ENCODE assay signal across 19 mouse cellular contexts in the genomic region with DNA sequence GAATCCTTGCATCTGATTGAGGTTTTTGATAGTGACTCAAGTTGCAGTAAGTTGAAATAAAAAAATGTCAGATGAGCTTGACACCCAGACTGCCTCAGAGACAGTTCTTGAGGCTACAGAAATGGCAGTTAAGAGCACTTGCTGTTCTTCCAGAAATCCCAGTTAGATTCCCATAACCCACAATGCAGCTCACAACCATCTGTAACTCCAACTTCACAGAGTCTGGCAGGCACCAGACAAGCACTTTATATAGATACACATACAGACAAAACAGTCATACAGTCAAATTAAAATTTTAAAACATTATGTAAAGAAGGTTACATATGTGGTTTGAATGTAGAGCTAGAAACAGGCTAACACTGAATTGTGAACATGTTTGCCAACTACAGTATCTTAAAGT.
DNase-seq lines count a peak whose midpoint lies in the region; ATAC-seq lines count a peak whose summit lies in the region.
"Had no signal": no experiment of that assay in that cellular context is flagged by ENCODE, and none has a peak within 500 bp of the region (broad histone marks: within the 10 kb centered on the region; RNA-seq: fewer than 3 reads in every experiment).

No protein-coding gene starts in this region.

- intact Hi-C loops in left cerebral cortex, postnatal 25 days (cut with DNase I): no loop called here

- DNase-seq in frontal cortex, postnatal 14 days (ENCODE audit: low spot score in 2 of 2): no peak
- DNase-seq in left cerebral cortex, postnatal 25 days (ENCODE audit: low spot score in 2 of 2): peak; percentile 3 to 56
- no peak for DNase-seq in left cerebral cortex, adult 9 months (ENCODE audit: low spot score in 2 of 2)
- DNase-seq in brain, adult 2 months (ENCODE audit: low read depth, low spot score): peak; percentile 55
- peak; percentile 42 for DNase-seq in brain, embryonic 18.5 days (ENCODE audit: low read depth, low spot score)
- DNase-seq in spleen, postnatal 36 days (ENCODE audit: low spot score in 2 of 2): no peak
- DNase-seq in testis, postnatal 10 days (ENCODE audit: low spot score): no peak
- DNase-seq: adrenal gland, adult 2 months; adrenal gland, postnatal 10 days; adrenal gland, postnatal 25 days; cerebellum, adult 11 months; cerebellum, adult 18-20 months; cerebellum, adult 8-10 months; cerebellum, adult 9-11 months; cerebellum, postnatal 14 days; cerebellum, postnatal 36 days had no signal

- ATAC-seq in frontal cortex, adult (ENCODE audit: low TSS enrichment): peak; percentile 79
- ATAC-seq: forebrain, embryonic 14.5 days; forebrain, embryonic 16.5 days had no signal

Comparison
In these comparisons a context has a peak if more than half of its experiments do, and no peak if none do; other contexts are left out.
1. DNase-seq: peak in left cerebral cortex, postnatal 25 days (2 of 2), brain, adult 2 months (single experiment) and brain, embryonic 18.5 days (single experiment); none in frontal cortex, postnatal 14 days (0 of 2), left cerebral cortex, adult 9 months (0 of 2), spleen, postnatal 36 days (0 of 2) and testis, postnatal 10 days (single experiment).